Mouse (Mus musculus) left cerebral cortex, postnatal 14 days (tissue): ENCODE results near the gene Cypt14. TPM values are rescaled to one million over a fixed set of nuclear protein-coding genes. Genes with fewer than 3 reads are reported as not detected.
"Not testable (repeated sequence)": the region's sequence is repeated elsewhere in the genome, so short reads cannot be mapped to it uniquely, and the experiment has no call there.

ENCODE experiments used
- DNase-seq, 2 experiments: peaks; one replicate each; pipeline ENCODE4 v3.0.0; 2021 to 2022; ENCODE audit warnings: low spot score in 2 of 2, mixed read lengths in 1 of 2
- intact Hi-C: fragments of 180-260 bp; cut with DNase I; formaldehyde crosslinking; loops from one replicate; pipeline ENCODE4 v1.15.1; 2025
- long read RNA-seq, 2 experiments: library from polyadenylated mRNA; stranded (forward); transcript quantifications; one replicate each; pipeline ENCODE4 v2.0.0; 2021
- total RNA-seq, 2 experiments: library from RNA; stranded (reverse); gene quantifications; 2 replicates each; pipeline ENCODE4 v1.2.3; 2021

Cypt14 gene
- total RNA-seq = not detected
- long read RNA-seq, experiment 1 = 0 reads
- long read RNA-seq, experiment 2 = 0 reads

- DNase-seq, intact Hi-C loops: not testable (repeated sequence)
Measured at GRCm38 (mm10) chrX:39863504-39863903, at the start of gene Cypt14. Gene Cypt14, minus strand, starts transcription at chrX:39863604.
